Mouse (Mus musculus) heart, embryonic 14.5 days (tissue): Measurements from ENCODE around the gene Selenbp2. TPM values are rescaled to one million over a fixed set of nuclear protein-coding genes. Genes with fewer than 3 reads are reported as not detected.
"Not testable (repeated sequence)": the region's sequence is repeated elsewhere in the genome, so short reads cannot be mapped to it uniquely, and the experiment has no call there.

ENCODE experiments used
- ATAC-seq: fragments of 200-750 bp; cut with Nextera tagmentation; 2 replicates; pipeline ENCODE4 v1.8.0; 2017; ENCODE audit warnings: low read depth, moderate TSS enrichment; ENCODE audit not compliant: insufficient number of reproducible peaks, insufficient read depth, low FRiP score
- H3K27ac ChIP-seq, 2 experiments: fragments of 200-500 bp in 1 of 2; fragments of 300-500 bp in 1 of 2; sonication (generic) in 1 of 2; replicated peaks in 1 of 2; 2 replicates each; pipeline ENCODE4 v1.5.1; 2012 to 2014; ENCODE audit warnings: low read depth in 2 of 2, low read length in 2 of 2, control low read depth in 1 of 2, mild to moderate bottlenecking in 1 of 2, mixed read lengths in 1 of 2; ENCODE audit not compliant: control insufficient read depth in 1 of 2, insufficient read depth in 1 of 2
- H3K27me3 ChIP-seq: fragments of 300-500 bp; sonication (generic); 2 replicates; pipeline ENCODE4 v1.6.1; 2014; ENCODE audit warnings: mild to moderate bottlenecking, low read length, control low read depth; ENCODE audit not compliant: control insufficient read depth, insufficient read depth
- H3K36me3 ChIP-seq: fragments of 300-500 bp; sonication (generic); 2 replicates; pipeline ENCODE4 v1.6.1; 2014; ENCODE audit warnings: mild to moderate bottlenecking, control low read depth, low read length, mixed read lengths; ENCODE audit not compliant: control insufficient read depth, insufficient read depth
- H3K4me1 ChIP-seq, 2 experiments: fragments of 200-500 bp in 1 of 2; fragments of 300-500 bp in 1 of 2; sonication (generic) in 1 of 2; 2 replicates each; pipeline ENCODE4 v1.6.1; 2012 to 2014; ENCODE audit warnings: low read length in 2 of 2, control low read depth in 1 of 2, mixed read lengths in 1 of 2; ENCODE audit not compliant: control insufficient read depth in 2 of 2, insufficient read depth in 2 of 2
- H3K4me2 ChIP-seq: fragments of 300-500 bp; sonication (generic); 2 replicates; pipeline ENCODE4 v1.6.1; 2014; ENCODE audit warnings: mild to moderate bottlenecking, low read length
- H3K4me3 ChIP-seq, 2 experiments: fragments of 200-500 bp in 1 of 2; fragments of 300-500 bp in 1 of 2; sonication (generic) in 1 of 2; 2 replicates each; pipeline ENCODE4 v1.5.1; 2012 to 2014; ENCODE audit warnings: low read length in 2 of 2, mild to moderate bottlenecking in 2 of 2, control low read depth in 1 of 2, low read depth in 1 of 2, moderate library complexity in 1 of 2; ENCODE audit not compliant: control insufficient read depth in 1 of 2, insufficient read depth in 1 of 2
- H3K9ac ChIP-seq: fragments of 300-500 bp; sonication (generic); 2 replicates; pipeline ENCODE4 v1.6.1; 2014; ENCODE audit warnings: mild to moderate bottlenecking, low read length
- H3K9me3 ChIP-seq: fragments of 300-500 bp; sonication (generic); 2 replicates; pipeline ENCODE4 v1.6.1; 2016; ENCODE audit warnings: low read length, control low read depth; ENCODE audit not compliant: control insufficient read depth
- WGBS: fragments of 180-500 bp; shearing (Covaris S2); extraction: QIAGEN DNeasy Blood & Tissue Kit; methylation state at CpG from one replicate; pipeline ENCODE4 v1.1.7; 2014; 5-methylcytosine and 5-hydroxymethylcytosine counted together
- polyA plus RNA-seq: library from polyadenylated mRNA; unstranded; fragments of >200 nt; fragmentation: Nextera tagmentation; extraction: Ambion mirVana; gene quantifications from 2 replicates; pipeline ENCODE4 v1.2.1, GENCODE M21; 2014

Gene Selenbp2
- polyA plus RNA-seq, 1 experiment from 2014 or later = 3.1 TPM

DNA sequence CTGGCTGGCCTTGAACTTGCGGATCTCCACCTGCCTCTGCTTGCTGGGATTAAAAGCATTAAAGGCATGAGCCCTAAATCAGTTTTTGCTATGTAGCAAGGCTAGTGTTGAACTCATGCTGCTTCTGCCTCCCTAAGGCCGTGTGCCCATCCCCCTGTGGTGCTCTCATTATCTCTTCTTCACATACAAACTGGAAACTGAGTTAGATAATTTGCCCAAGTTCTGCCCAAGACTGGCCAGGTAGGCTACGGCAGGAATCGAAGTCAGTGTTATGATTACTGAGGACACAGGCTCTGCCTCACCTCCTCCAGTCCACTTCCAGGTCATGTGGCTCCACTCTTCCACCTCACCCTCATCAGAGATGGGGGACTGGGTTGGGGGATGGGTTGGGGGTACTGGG, 2.9 kb downstream of the Selenbp2 start:
- H3K27ac ChIP-seq, H3K4me1 ChIP-seq, H3K4me2 ChIP-seq, H3K27me3 ChIP-seq, H3K9ac ChIP-seq, H3K4me3 ChIP-seq, ATAC-seq, H3K36me3 ChIP-seq, H3K9me3 ChIP-seq: not testable (repeated sequence)
- 79% methylated on average over 4 of the region's 4 CpGs for WGBS

DNA sequence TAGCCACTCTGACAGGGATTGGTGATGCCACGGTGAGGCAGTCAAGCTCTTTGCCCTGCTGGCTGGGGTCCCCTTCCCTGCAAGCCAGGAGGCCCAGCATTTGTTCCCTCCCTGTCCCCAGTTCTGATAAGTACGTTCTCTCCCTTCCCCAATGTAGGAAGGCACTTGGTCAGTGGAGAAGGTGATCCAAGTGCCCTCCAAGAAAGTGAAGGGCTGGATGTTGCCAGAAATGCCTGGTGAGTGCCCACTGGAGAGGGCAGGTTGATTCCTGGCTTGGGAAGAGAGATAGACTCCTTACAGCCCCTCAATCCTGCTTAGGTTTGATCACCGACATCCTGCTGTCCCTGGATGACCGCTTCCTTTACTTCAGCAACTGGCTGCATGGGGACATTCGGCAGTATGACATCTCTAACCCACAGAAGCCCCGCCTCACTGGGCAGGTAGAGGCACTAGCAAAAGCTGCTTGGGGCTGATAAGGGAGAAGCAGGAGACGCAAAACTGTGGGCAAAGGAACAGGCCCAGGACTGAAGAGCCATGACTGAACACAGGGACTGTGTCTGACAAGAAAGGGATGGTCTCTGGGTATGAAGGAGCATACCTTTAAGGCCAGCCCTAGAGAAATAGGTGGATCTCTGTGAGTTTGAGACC, 8.9 kb downstream of the Selenbp2 start:
- ATAC-seq, H3K4me3 ChIP-seq, H3K27ac ChIP-seq, H3K4me1 ChIP-seq, H3K36me3 ChIP-seq, H3K9me3 ChIP-seq, H3K27me3 ChIP-seq, H3K4me2 ChIP-seq, H3K9ac ChIP-seq: not testable (repeated sequence)
- WGBS = 79% methylated on average over 7 of the region's 7 CpGs

DNA sequence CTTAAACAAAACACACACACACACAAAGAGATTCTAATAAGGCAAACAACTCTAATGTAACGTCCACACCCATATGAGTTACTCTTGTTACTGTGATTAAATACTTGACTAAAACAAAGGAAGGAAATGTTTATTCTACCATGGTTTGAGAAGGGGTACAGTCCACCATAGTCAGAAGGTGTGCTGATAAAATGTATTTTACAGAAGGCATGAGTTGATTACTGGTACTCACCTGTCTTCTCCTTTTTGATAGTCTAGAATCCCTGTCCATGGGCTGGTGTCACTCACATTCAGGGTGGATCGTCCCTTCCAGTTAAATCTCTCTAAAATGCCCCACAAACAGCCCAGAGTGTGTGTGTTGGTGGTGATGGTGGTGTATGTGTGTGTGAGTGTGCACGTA, 9.5 kb downstream of the Selenbp2 start:
- no peak overlapping the region for H3K9ac ChIP-seq
- H3K36me3 ChIP-seq = no peaks in the 10 kb centered on the region
- ATAC-seq = no peak
- no peaks in the 10 kb centered on the region for H3K27me3 ChIP-seq
- H3K4me1 ChIP-seq = no peaks in the 10 kb centered on the region
- H3K27ac ChIP-seq = no peak overlapping the region
- no peaks in the 10 kb centered on the region for H3K9me3 ChIP-seq
- WGBS = 78% methylated on average over 3 of the region's 3 CpGs
- H3K4me2 ChIP-seq = no peak overlapping the region
- no peak overlapping the region for H3K4me3 ChIP-seq

DNA sequence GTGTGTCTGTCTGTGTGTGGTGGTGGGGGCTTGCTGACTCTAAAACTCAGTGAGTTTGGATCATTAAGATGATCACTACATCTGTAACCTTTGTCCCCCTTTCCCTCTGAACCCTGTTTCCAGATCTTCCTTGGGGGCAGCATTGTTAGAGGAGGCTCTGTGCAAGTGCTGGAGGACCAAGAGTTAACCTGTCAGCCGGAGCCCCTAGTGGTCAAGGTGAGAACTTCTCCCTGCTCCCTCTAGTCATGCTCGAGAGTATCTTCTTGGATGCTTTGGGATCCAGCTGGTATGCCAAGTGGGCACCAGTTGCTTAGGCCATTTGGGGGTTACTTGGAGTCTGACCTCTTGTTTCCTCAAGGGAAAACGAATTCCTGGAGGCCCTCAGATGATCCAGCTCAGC, 10.0 kb downstream of the Selenbp2 start:
- H3K27ac ChIP-seq, H3K9ac ChIP-seq, H3K4me1 ChIP-seq, H3K9me3 ChIP-seq, H3K4me2 ChIP-seq, ATAC-seq, H3K36me3 ChIP-seq, H3K4me3 ChIP-seq, H3K27me3 ChIP-seq: not testable (repeated sequence)
- 23% methylated on average over 3 of the region's 3 CpGs for WGBS

- not testable (repeated sequence) for H3K36me3 ChIP-seq, ATAC-seq, H3K9me3 ChIP-seq, H3K4me2 ChIP-seq, H3K4me1 ChIP-seq, H3K9ac ChIP-seq, H3K4me3 ChIP-seq, H3K27me3 ChIP-seq, H3K27ac ChIP-seq
These were observed 17.2 kb downstream of the Selenbp2 start for GRCm38 (mm10) chr3:94710591-94710990.

GRCm38 (mm10) chr3:94713424-94713823, 20.1 kb downstream of the Selenbp2 start:
- H3K36me3 ChIP-seq, H3K4me2 ChIP-seq, H3K9me3 ChIP-seq, ATAC-seq, H3K27ac ChIP-seq, H3K4me1 ChIP-seq, H3K4me3 ChIP-seq, H3K27me3 ChIP-seq, H3K9ac ChIP-seq: not testable (repeated sequence)
- 83% methylated on average over 3 of the region's 3 CpGs for WGBS

GRCm38 (mm10) chr3:94718253-94718652, 24.9 kb downstream of the Selenbp2 start:
- 45% methylated on average over 1 of the region's 1 CpGs for WGBS
- not testable (repeated sequence) for ATAC-seq, H3K36me3 ChIP-seq, H3K27me3 ChIP-seq, H3K27ac ChIP-seq, H3K4me1 ChIP-seq, H3K4me3 ChIP-seq, H3K9me3 ChIP-seq, H3K4me2 ChIP-seq, H3K9ac ChIP-seq

DNA sequence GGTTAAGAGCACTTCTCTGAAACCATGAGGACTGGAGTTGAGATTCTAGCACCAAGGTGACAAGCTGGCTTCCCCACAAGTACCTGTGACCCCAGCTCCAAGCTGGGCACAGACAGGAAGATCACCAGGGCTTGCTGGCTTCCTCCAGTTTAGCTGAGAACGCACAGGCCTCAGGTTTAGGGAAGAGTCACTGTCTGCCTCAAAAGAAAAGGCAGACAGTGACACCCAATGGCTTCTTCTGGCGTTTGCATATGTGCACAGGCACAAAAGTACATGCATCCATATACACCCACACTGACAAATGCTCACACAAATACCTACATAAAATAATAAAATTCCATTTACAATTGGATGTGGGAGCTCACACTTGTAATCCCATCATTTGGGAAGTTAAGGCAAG, 30.3 kb downstream of the Selenbp2 start:
- not testable (repeated sequence) for H3K27me3 ChIP-seq, ATAC-seq, H3K9ac ChIP-seq, H3K27ac ChIP-seq, H3K9me3 ChIP-seq, H3K36me3 ChIP-seq, H3K4me1 ChIP-seq, H3K4me3 ChIP-seq, H3K4me2 ChIP-seq
- WGBS = 17% methylated on average over 2 of the region's 2 CpGs
